Mouse (Mus musculus): ENCODE measurements around the gene Nav2. TPM values are rescaled to one million over a fixed set of nuclear protein-coding genes. Genes with fewer than 3 reads are reported as not detected.

The Nav2 gene
- polyA plus RNA-seq, 1 experiment from 2014 or later: 8.3 TPM

DNA sequence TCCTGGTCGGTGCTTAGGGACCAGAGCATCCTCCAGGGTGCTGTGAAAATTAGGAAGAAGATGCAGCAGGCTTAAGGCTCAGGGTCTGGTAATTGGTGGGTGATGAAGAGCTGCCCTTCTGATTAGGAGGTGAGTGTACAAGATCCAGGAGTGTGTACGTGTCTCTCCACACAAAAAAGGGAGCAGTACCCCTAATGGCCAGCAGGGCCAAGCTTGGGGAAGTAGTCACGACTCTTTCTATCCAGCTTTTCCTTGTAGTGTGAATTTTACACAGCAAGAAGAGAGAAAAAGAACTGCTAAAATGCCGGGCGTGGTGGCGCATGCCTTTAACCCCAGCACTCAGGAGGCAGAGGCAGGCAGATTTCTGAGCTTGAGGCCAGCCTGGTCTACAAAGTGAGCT, 399.2 kb downstream of the Nav2 start:
- Histone ChIP-seq H3K4me1 (peaks cover 29% of the 10 kb centered on the region), H3K27ac (no peak overlapping the region), H3K27me3 (ENCODE audit: low read depth, poor library complexity, severe bottlenecking) (peaks cover 34% of the 10 kb centered on the region; the same call in 1 of the 2 replicates), H3K36me3 (no peaks in the 10 kb centered on the region), H3K4me3 (no peak overlapping the region), H3K9me3 (replicated peaks) (no peaks in the 10 kb centered on the region)
- DNase-seq (ENCODE audit: low spot score): no peak
- 86% methylated on average over 6 of the region's 6 CpGs for WGBS

DNA sequence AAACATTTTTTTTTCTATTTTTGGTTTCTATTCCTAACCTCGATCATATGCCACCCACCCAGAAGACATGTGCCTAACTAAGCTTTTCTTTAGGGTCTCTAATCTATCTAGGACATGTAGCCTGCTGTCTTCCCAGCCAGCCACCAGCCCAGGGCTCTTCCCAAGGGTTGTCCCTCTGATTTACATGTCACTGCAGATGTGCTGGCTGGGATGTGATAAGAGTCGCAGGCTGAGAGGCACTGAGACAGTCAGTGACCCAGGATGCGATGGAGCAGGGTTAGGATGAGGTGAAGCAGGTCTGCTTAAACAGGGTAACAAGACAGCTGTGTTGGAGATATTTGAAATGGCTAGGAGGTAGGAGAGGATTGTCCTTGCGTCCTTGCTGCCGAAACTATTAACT, 401.2 kb downstream of the Nav2 start:
- peaks cover 14% of the 10 kb centered on the region for H3K4me1 ChIP-seq
- DNase-seq (ENCODE audit: low spot score): no peak
- WGBS: 79% methylated on average over 5 of the region's 5 CpGs
- H3K9me3 ChIP-seq (replicated peaks): no peaks in the 10 kb centered on the region
- H3K27ac ChIP-seq: no peak overlapping the region
- no peaks in the 10 kb centered on the region for H3K36me3 ChIP-seq
- H3K4me3 ChIP-seq: no peak overlapping the region
- H3K27me3 ChIP-seq (ENCODE audit: low read depth, poor library complexity, severe bottlenecking): peaks cover 22% of the 10 kb centered on the region; the same call in 1 of the 2 replicates

DNA sequence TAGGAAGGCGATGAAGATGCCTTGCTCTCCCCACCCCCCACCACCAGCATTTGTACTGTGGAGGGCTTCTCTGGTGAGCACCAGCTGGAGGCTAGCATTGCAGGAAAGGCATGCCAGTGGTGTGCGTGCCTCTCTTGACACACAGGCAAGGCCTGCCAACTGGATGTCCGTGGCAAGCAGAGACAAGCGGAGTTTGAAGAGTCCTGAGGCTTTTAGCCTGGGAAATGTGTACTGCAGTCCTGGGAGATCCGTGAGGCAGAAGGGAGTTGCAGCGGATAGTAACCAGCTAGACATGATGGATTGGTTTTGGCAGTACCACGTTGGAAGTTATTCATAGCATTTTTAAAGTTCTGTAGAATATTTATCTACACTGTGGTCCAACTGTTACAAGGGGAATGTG, 405.4 kb downstream of the Nav2 start:
- Histone ChIP-seq H3K9me3 (replicated peaks) (no peaks in the 10 kb centered on the region), H3K4me3 (no peak overlapping the region), H3K27me3 (ENCODE audit: low read depth, poor library complexity, severe bottlenecking) (no peaks in the 10 kb centered on the region), H3K27ac (no peak overlapping the region), H3K36me3 (no peaks in the 10 kb centered on the region), H3K4me1 (no peaks in the 10 kb centered on the region; the same call in 1 of the 2 replicates)
- DNase-seq (ENCODE audit: low spot score): no peak
- WGBS: 80% methylated on average over 7 of the region's 7 CpGs

DNA sequence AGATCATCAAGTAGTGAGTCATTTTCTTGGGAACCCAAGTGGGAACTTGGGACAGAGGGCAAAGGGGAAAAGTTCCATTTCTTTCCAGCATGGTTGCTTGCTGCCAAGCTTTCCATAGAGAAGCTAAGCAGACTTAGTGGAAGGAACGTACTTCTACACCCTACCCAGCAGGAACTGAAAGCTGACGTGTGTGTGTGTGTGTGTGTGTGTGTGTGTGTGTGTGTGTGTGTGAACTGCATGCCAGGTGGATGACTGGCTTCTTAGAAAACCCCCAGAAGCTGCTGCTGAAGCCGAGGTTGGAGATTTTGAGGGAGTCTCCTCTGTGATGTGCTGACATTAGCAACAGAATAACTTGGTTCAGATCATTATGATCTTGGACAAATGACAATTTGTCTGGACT, 406.5 kb downstream of the Nav2 start:
- WGBS: 80% methylated on average over 3 of the region's 3 CpGs

DNA sequence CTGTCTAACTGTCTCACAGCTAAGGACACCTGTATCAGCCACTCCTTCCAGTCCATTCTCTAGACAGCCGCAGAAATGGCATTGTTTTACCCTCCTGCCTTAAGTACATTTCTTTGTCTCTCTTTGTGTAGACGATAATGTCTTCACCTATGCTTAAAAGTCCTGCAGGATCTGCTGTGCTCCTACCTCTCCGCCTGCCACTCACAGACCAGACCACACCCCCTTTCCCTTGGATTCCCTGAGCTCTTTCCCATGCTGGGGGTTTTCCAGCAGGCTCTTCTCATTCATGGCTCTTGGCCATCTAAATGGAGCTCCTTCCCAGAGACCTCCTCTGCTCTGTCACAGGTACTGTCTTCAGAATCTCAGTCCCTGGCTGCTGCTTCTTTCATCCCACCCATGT, 408.1 kb downstream of the Nav2 start:
- WGBS: 91% methylated on average over 3 of the region's 3 CpGs
- Histone ChIP-seq H3K4me1 (no peaks in the 10 kb centered on the region; the same call in 1 of the 2 replicates), H3K36me3 (no peaks in the 10 kb centered on the region)

More for the DNA sequence above, 406.5 kb downstream of the Nav2 start:
- H3K27me3 ChIP-seq (ENCODE audit: low read depth, poor library complexity, severe bottlenecking): no peaks in the 10 kb centered on the region
- no peaks in the 10 kb centered on the region for H3K36me3 ChIP-seq
- H3K27ac ChIP-seq: no peak overlapping the region
- H3K4me1 ChIP-seq: no peaks in the 10 kb centered on the region; the same call in 1 of the 2 replicates
- H3K9me3 ChIP-seq (replicated peaks): no peaks in the 10 kb centered on the region
- H3K4me3 ChIP-seq: no peak overlapping the region
- DNase-seq (ENCODE audit: low spot score): no peak

DNA sequence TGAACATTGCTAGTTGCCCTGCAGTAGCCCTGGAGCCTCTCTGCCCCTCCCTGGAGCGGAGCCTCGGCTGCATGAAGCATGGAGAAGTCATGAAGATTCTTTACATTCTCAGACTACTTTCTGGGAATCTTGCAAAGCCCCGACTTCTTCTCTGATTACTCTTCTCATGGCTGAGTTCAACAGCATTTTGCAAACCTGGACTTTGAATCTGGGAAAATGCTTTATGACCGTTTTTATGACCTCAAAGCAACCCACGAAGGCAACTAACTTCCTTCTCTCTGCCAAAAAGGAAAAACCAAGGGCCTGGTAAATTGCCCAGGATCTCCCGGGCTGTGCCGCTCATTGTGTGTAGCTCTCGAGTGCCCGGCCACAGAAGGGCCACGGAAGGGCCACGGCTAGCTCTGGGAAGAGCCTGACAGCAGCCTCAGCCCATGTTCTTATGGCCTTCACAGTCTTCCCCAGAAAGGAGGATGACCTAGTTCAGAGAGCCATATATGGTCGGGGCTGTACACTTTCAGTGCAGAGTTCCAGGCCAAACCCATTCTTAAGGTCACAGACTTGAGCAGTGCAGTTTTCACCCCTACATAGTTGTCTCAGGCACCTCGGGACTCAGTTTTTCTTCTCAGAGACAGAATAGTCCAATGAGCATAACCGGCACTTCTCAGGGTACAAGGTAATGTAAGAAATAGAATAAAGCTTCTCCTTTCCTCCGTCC, 409.8 kb downstream of the Nav2 start:
- Histone ChIP-seq H3K9me3 (replicated peaks) (no peaks in the 10 kb centered on the region), H3K4me1 (no peaks in the 10 kb centered on the region; the same call in 1 of the 2 replicates), H3K27ac (no peak overlapping the region), H3K27me3 (ENCODE audit: low read depth, poor library complexity, severe bottlenecking) (no peaks in the 10 kb centered on the region), H3K4me3 (no peak overlapping the region), H3K36me3 (no peaks in the 10 kb centered on the region)
- 86% methylated on average over 15 of the region's 15 CpGs for WGBS
- DNase-seq (ENCODE audit: low spot score): no peak

More for the DNA sequence above, 408.1 kb downstream of the Nav2 start:
- Histone ChIP-seq H3K27ac (no peak overlapping the region), H3K9me3 (replicated peaks) (no peaks in the 10 kb centered on the region), H3K27me3 (ENCODE audit: low read depth, poor library complexity, severe bottlenecking) (no peaks in the 10 kb centered on the region), H3K4me3 (no peak overlapping the region)
- DNase-seq (ENCODE audit: low spot score): no peak

DNA sequence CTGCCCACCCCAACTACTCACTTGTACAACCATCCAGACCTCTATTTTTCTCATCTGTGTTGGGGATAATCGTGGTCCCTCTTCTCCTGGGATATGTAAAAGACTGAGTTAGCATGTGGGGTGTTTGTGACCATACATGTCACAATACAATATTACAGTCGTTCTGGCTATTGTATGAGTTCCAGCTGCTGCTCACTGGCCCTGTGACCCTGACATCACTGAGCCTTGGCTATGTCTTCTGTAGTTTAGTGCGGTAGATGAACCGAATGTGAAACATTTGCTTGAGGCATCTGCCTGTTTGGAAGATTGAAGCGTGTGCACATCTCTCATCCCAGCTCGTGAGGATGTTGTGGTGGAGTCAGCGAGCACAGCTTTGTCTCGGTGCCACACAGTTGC, 410.4 kb downstream of the Nav2 start:
- 90% methylated on average over 8 of the region's 8 CpGs for WGBS
- Histone ChIP-seq H3K4me1 (no peaks in the 10 kb centered on the region; the same call in 1 of the 2 replicates), H3K4me3 (no peak overlapping the region), H3K27ac (no peak overlapping the region), H3K9me3 (replicated peaks) (no peaks in the 10 kb centered on the region), H3K36me3 (no peaks in the 10 kb centered on the region), H3K27me3 (ENCODE audit: low read depth, poor library complexity, severe bottlenecking) (no peaks in the 10 kb centered on the region)
- DNase-seq (ENCODE audit: low spot score): no peak

DNA sequence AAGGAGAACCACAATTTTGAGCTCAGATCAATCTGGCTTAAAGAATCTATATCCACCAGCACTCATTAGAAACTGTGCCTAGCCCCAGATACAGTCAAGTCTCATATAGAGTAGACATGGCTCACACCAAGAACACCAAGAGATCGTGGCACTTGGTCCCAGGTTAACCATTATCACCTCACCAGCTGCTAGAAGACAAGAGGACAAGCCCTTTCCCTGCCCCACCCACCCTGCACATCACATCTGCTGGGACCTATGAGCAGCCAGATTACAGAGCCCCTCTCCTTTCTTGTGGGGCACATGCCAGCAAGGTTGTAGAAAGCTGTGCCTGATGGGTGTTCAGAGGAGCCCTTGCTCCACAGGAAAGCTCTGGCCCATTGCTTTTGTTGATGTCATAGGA, 411.5 kb downstream of the Nav2 start:
- no peak overlapping the region for H3K27ac ChIP-seq
- WGBS: 68% methylated on average over 1 of the region's 1 CpGs
- no peaks in the 10 kb centered on the region for H3K27me3 ChIP-seq (ENCODE audit: low read depth, poor library complexity, severe bottlenecking)
- H3K4me1 ChIP-seq: no peaks in the 10 kb centered on the region; the same call in 1 of the 2 replicates
- no peaks in the 10 kb centered on the region for H3K9me3 ChIP-seq (replicated peaks)
- H3K4me3 ChIP-seq: no peak overlapping the region
- DNase-seq (ENCODE audit: low spot score): no peak
- H3K36me3 ChIP-seq: no peaks in the 10 kb centered on the region

DNA sequence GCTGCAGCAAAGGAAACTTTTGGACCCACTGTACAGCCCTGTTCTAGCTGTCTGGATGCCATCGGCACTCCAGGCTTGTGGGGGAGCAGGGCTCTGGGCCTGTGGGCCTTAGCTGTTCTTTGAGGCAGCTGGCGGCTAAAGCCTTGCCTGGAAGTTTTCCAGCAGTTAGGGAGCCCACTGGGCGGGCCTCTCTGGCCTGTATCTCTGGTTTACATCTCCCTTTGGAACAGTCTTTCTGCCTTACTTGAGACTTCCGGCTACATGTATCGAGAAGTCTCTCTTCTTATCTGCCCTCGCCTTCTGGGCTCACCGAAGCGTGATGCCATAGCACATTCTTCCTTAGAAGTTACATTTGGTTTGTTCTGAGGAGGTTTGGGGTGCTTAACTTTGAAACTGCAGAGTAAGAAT, 412.6 kb downstream of the Nav2 start:
- H3K27ac ChIP-seq: no peak overlapping the region
- no peaks in the 10 kb centered on the region for H3K36me3 ChIP-seq
- DNase-seq (ENCODE audit: low spot score): peak; percentile 23
- H3K27me3 ChIP-seq (ENCODE audit: low read depth, poor library complexity, severe bottlenecking): no peaks in the 10 kb centered on the region
- peaks cover 6% of the 10 kb centered on the region; the same call in 1 of the 2 replicates for H3K4me1 ChIP-seq
- H3K9me3 ChIP-seq (replicated peaks): no peaks in the 10 kb centered on the region
- WGBS: 82% methylated on average over 8 of the region's 8 CpGs
- H3K4me3 ChIP-seq: no peak overlapping the region

DNA sequence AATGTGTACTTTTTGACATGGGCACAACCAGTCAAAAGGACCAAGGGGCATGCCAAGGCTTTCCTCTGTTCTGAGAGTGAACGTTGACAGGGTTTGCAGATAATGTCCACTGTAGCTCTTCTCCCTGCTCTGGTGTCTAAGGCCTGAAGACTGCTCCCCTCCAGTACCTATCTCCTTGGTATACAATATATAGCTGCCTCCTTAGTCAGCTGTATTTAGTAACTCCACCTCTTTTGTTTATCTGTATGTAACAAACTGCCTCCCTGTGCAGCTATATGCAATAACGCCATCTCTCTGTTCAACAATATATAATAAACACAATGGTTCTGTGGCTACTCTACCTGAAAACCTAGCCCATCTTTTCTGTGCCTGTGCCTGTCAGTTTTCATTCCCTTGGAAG, 413.7 kb downstream of the Nav2 start:
- no peak for DNase-seq (ENCODE audit: low spot score)
- no peaks in the 10 kb centered on the region for H3K27me3 ChIP-seq (ENCODE audit: low read depth, poor library complexity, severe bottlenecking)

DNA sequence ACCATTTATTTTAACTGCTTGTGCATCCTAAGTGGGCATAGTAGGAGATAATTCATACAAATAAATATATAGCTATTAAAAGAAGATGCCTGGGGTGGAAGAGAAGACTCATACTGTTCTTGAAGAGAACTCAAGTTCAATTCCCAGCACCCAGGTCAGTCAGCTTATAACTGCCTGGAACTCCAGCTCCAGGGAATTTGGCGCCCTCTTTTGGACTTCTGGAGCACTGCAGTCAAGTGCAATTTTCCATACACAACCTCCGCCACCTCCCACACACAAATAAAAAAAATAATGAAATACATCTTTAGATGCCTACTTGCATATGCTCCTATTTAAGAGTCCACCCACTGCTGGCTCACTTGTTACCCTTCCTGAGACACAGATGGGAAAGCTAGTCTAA, 416.1 kb downstream of the Nav2 start:
- Histone ChIP-seq H3K4me1 (0 out of 2 replicates have a peak, but pooled peaks cover 7% of the 10 kb centered on the region), H3K27ac (no peak overlapping the region), H3K27me3 (ENCODE audit: low read depth, poor library complexity, severe bottlenecking) (no peaks in the 10 kb centered on the region), H3K9me3 (replicated peaks) (no peaks in the 10 kb centered on the region), H3K4me3 (no peak overlapping the region), H3K36me3 (no peaks in the 10 kb centered on the region)
- 91% methylated on average over 2 of the region's 2 CpGs for WGBS
- DNase-seq (ENCODE audit: low spot score): no peak

More for the DNA sequence above, 413.7 kb downstream of the Nav2 start:
- Histone ChIP-seq H3K4me3 (no peak overlapping the region), H3K36me3 (no peaks in the 10 kb centered on the region), H3K4me1 (peaks cover 7% of the 10 kb centered on the region; the same call in 1 of the 2 replicates), H3K27ac (no peak overlapping the region), H3K9me3 (replicated peaks) (no peaks in the 10 kb centered on the region)
- 92% methylated on average over 2 of the region's 2 CpGs for WGBS

DNA sequence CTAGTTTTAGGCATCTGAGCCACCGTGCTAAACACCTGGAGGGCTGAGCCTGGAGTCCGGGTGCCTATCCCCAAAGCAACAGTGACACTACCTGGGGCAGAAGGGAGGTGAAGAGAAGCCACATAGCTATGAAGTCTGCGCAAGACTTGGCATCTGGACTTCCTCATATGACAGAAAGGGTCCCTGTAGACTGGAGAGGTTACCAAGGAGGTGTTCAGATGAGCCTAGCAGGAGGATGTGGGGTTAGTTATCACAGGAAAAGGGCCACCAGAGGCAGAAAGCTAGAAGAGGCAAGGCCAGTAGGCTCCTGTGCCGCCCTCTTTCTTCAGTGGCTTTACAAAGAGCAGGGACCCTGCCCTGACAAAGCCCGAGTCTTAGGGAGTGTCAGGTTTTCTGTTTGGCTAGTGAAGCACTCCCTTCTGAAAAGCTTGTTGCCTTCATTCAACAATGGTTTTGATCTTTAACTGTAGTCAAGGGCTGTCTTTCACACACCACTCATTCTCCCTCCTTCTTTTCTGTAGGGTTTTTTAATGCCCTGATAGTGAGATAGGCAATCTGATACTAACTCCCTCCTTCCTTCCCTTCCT, 417.7 kb downstream of the Nav2 start:
- Histone ChIP-seq H3K36me3 (no peaks in the 10 kb centered on the region), H3K9me3 (replicated peaks) (no peaks in the 10 kb centered on the region), H3K4me1 (0 out of 2 replicates have a peak, but pooled peaks cover 10% of the 10 kb centered on the region), H3K4me3 (no peak overlapping the region), H3K27me3 (ENCODE audit: low read depth, poor library complexity, severe bottlenecking) (no peaks in the 10 kb centered on the region), H3K27ac (peak overlapping the region; percentile 34; the same call in 1 of the 2 replicates)
- 64% methylated on average over 5 of the region's 5 CpGs for WGBS
- DNase-seq (ENCODE audit: low spot score): no peak

DNA sequence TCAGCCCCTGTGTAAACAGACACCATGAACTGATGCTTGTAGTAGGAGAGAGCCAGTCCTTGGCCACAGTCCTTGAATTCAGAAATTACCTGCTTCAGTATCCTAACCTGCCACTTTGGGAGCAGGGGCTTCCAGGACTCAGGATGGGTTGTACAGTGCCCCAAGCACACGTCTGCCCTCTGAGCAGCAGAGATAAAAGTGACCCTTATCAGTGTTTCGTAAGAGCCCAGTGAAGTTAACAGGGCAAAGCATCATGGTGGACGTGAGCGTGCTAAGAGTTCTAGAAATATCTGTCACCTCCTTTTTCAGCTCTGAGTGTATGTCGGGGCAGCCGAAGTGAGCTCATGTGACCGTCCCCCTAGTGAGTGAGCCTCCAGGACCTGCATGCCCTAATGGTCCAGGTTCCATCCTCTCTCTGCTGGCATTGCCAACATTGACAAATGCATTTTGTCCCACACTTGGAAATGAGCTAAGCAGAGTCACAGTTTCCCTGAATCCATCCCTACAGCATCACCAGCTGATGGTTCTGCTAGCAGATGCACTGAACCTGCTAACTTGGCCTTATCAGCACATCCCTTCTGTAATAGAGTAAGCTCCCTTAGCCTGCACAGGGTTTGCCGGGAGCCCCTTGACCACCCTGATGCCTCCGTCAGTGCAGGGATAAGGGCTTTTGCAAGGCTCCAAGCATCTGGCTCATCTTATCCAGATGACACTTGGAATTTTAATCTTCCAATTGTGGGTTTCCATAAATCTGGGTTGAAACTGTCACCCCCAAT, 418.6 kb downstream of the Nav2 start:
- DNase-seq (ENCODE audit: low spot score): no peak
- H3K36me3 ChIP-seq: no peaks in the 10 kb centered on the region
- H3K27me3 ChIP-seq (ENCODE audit: low read depth, poor library complexity, severe bottlenecking): no peaks in the 10 kb centered on the region
- 0 out of 2 replicates have a peak, but pooled peaks cover 10% of the 10 kb centered on the region for H3K4me1 ChIP-seq
- no peaks in the 10 kb centered on the region for H3K9me3 ChIP-seq (replicated peaks)
- no peak overlapping the region for H3K27ac ChIP-seq
- H3K4me3 ChIP-seq: no peak overlapping the region
- WGBS: 80% methylated on average over 9 of the region's 9 CpGs
